Mouse (Mus musculus): ENCODE data around the gene Serpinc1.

GRCm38 (mm10) chr1:161010436-161010835, 32.1 kb downstream of the Serpinc1 start:
- TF ChIP-seq POLR2A (IDR thresholded peaks at IDR 0.05; ENCODE audit: borderline replicate concordance, extremely low read depth, insufficient read depth, insufficient read length, poor library complexity, severe bottlenecking) (no peak), CTCF (IDR thresholded peaks at IDR 0.05; ENCODE audit: borderline replicate concordance, extremely low read depth, insufficient read depth, insufficient read length) (no peak)

Data from brain, embryonic 14.5 days (tissue).